Mouse (Mus musculus) embryo, embryonic 10.5 days (tissue): Measurements from ENCODE around the gene Hist2h4.
"Not testable (repeated sequence)": the region's sequence is repeated elsewhere in the genome, so short reads cannot be mapped to it uniquely, and the experiment has no call there.

Source experiments
- DNase-seq: peaks from one replicate; pipeline ENCODE4 v3.0.0-alpha.2; 2015; ENCODE audit warnings: low spot score

Hist2h4 gene

GRCm38 (mm10) chr3:96268776-96269378 lies 5.8 kb upstream of the Hist2h4 start:
- not testable (repeated sequence) for DNase-seq

- peak; percentile 88 for DNase-seq
Observed at GRCm38 (mm10) chr3:96268051-96268775, 5.1 kb upstream of the Hist2h4 start, which contains the start of gene Hist2h3b. Hist2h3b (plus strand) TSS chr3:96268654.

- DNase-seq = no peak
Observed at GRCm38 (mm10) chr3:96267541-96267940, 4.4 kb upstream of the Hist2h4 start.

- no peak for DNase-seq
Observed at GRCm38 (mm10) chr3:96266132-96266710, 3.1 kb upstream of the Hist2h4 start.

- peak; percentile 61 for DNase-seq
Observed at GRCm38 (mm10) chr3:96264404-96264949, 1.4 kb upstream of the Hist2h4 start.

GRCm38 (mm10) chr3:96263558-96264403 lies 670 bp upstream of the Hist2h4 start:
- DNase-seq = no peak

- DNase-seq = peak; percentile 91
Observed at GRCm38 (mm10) chr3:96262216-96262875, 765 bp downstream of the Hist2h4 start.

GRCm38 (mm10) chr3:96261623-96262022 lies 1.5 kb downstream of the Hist2h4 start:
- DNase-seq = no peak

- no peak for DNase-seq
Observed at GRCm38 (mm10) chr3:96260220-96260619, 2.9 kb downstream of the Hist2h4 start.

- DNase-seq = no peak
Observed at GRCm38 (mm10) chr3:96257190-96257589, 5.9 kb downstream of the Hist2h4 start.

GRCm38 (mm10) chr3:96255926-96256593 lies 7.1 kb downstream of the Hist2h4 start:
- DNase-seq = no peak

- peak; percentile 66 for DNase-seq
Observed at GRCm38 (mm10) chr3:96254683-96255355, 8.3 kb downstream of the Hist2h4 start.

GRCm38 (mm10) chr3:96251787-96252186 lies 11.3 kb downstream of the Hist2h4 start:
- no peak for DNase-seq

- peak; percentile 30 for DNase-seq
Observed at GRCm38 (mm10) chr3:96250890-96251289, 12.2 kb downstream of the Hist2h4 start.

GRCm38 (mm10) chr3:96249034-96249345 lies 14.1 kb downstream of the Hist2h4 start:
- DNase-seq = peak; percentile 15

GRCm38 (mm10) chr3:96248141-96249033 lies 14.7 kb downstream of the Hist2h4 start:
- DNase-seq = no peak

- DNase-seq = peak; percentile 68
Observed at GRCm38 (mm10) chr3:96247356-96248140, 15.6 kb downstream of the Hist2h4 start.

GRCm38 (mm10) chr3:96246427-96246856 lies 16.7 kb downstream of the Hist2h4 start, which contains the start of gene Hist2h3c1:
Hist2h3c1 (plus strand) TSS chr3:96246685.
- DNase-seq = not testable (repeated sequence)
